Mouse (Mus musculus) left cerebral cortex, postnatal 25 days (tissue): ENCODE data around the gene Prkar1b. TPM values are rescaled to one million over a fixed set of nuclear protein-coding genes. Genes with fewer than 3 reads are reported as not detected.

Experiments used
- DNase-seq, 2 experiments: peaks; one replicate each; pipeline ENCODE4 v3.0.0; 2022; ENCODE audit warnings: low spot score in 2 of 2, mixed read lengths in 1 of 2
- intact Hi-C: fragments of 180-260 bp; cut with DNase I; formaldehyde crosslinking; loops from one replicate; pipeline ENCODE4 v1.15.1; 2025
- total RNA-seq, 2 experiments: library from RNA; stranded (reverse); gene quantifications; 2 replicates each; pipeline ENCODE4 v1.2.3; 2021

Gene Prkar1b
- total RNA-seq = 100 to 1,000 TPM; 755 to 765 TPM

- peak; percentile 97 to 98 for DNase-seq
- intact Hi-C loops = loop anchor here (2.0 to 5.0 kb wide), 2 partner anchors 21 to 52 kb away; partner anchors contain the start of gene Sun1
Observed at GRCm38 (mm10) chr5:139149681-139150602, at the start of gene Prkar1b, which contains the start of gene Dnaaf5. TSS of gene Prkar1b (minus strand) at chr5:139150001. TSS of gene Dnaaf5 (plus strand) at chr5:139150223.

GRCm38 (mm10) chr5:139199636-139199994, 49.8 kb upstream of the Prkar1b start:
- intact Hi-C loops = no loop called here
- peak in 1 of 2 experiments; percentile 44 for DNase-seq

GRCm38 (mm10) chr5:139198779-139199178, 49.0 kb upstream of the Prkar1b start:
- intact Hi-C loops = no loop called here
- DNase-seq = no peak

GRCm38 (mm10) chr5:139190958-139191357, 41.2 kb upstream of the Prkar1b start:
- intact Hi-C loops = no loop called here
- peak in 1 of 2 experiments; percentile 87 for DNase-seq

GRCm38 (mm10) chr5:139189726-139190125, 39.9 kb upstream of the Prkar1b start:
- DNase-seq = no peak
- intact Hi-C loops = no loop called here

- intact Hi-C loops = no loop called here
Observed at GRCm38 (mm10) chr5:139184897-139185296, 35.1 kb upstream of the Prkar1b start.

GRCm38 (mm10) chr5:139183601-139184000, 33.8 kb upstream of the Prkar1b start:
- no peak for DNase-seq
- intact Hi-C loops = no loop called here

More at GRCm38 (mm10) chr5:139184897-139185296, 35.1 kb upstream of the Prkar1b start:
- DNase-seq = peak in 1 of 2 experiments; percentile 62

- intact Hi-C loops = no loop called here
- DNase-seq = no peak
Observed at GRCm38 (mm10) chr5:139183131-139183530, 33.3 kb upstream of the Prkar1b start.

- DNase-seq = peak; percentile 78
- intact Hi-C loops = loop anchor here (1.0 to 5.0 kb wide), 3 partner anchors 102 to 331 kb away; partner anchors contain the start of gene Pdgfa
Observed at GRCm38 (mm10) chr5:139178895-139179631, 29.3 kb upstream of the Prkar1b start.

GRCm38 (mm10) chr5:139174556-139175547, 25.1 kb upstream of the Prkar1b start:
- DNase-seq = no peak
- intact Hi-C loops = loop anchor here (5.0 kb wide), 2 partner anchors 98 to 178 kb away; partner anchors contain the start of gene Pdgfa

- intact Hi-C loops = no loop called here
- no peak for DNase-seq
Observed at GRCm38 (mm10) chr5:139174141-139174540, 24.3 kb upstream of the Prkar1b start.

- intact Hi-C loops = no loop called here
- no peak for DNase-seq
Observed at GRCm38 (mm10) chr5:139171929-139172328, 22.1 kb upstream of the Prkar1b start.

- intact Hi-C loops = no loop called here
Observed at GRCm38 (mm10) chr5:139167548-139167947, 17.7 kb upstream of the Prkar1b start.

GRCm38 (mm10) chr5:139166781-139167361, 17.1 kb upstream of the Prkar1b start:
- intact Hi-C loops = no loop called here
- DNase-seq = no peak

More at GRCm38 (mm10) chr5:139167548-139167947, 17.7 kb upstream of the Prkar1b start:
- no peak for DNase-seq

GRCm38 (mm10) chr5:139161632-139162031, 11.8 kb upstream of the Prkar1b start:
- DNase-seq = no peak
- intact Hi-C loops = no loop called here

GRCm38 (mm10) chr5:139160899-139161298, 11.1 kb upstream of the Prkar1b start:
- intact Hi-C loops = no loop called here
- DNase-seq = no peak

- DNase-seq = peak; percentile 31 to 52
- intact Hi-C loops = loop anchor here (2.0 kb wide), 1 partner anchor 22 kb away; no protein-coding TSS in a partner anchor
Observed at GRCm38 (mm10) chr5:139150603-139151031, 816 bp upstream of the Prkar1b start.

- intact Hi-C loops = loop anchor here (5.0 kb wide), 1 partner anchor 53 kb away; the partner anchor contains the start of gene Sun1
- DNase-seq = no peak
Observed at GRCm38 (mm10) chr5:139149006-139149672, 662 bp downstream of the Prkar1b start.
